Mouse (Mus musculus): ENCODE measurements at regions not wholly inside any gene's neighbourhood (a gene's known extent, or its start where the extent isn't known, plus 50 kb on each side); places are given as distances from the start of the nearest gene placed in this dataset.

DNA sequence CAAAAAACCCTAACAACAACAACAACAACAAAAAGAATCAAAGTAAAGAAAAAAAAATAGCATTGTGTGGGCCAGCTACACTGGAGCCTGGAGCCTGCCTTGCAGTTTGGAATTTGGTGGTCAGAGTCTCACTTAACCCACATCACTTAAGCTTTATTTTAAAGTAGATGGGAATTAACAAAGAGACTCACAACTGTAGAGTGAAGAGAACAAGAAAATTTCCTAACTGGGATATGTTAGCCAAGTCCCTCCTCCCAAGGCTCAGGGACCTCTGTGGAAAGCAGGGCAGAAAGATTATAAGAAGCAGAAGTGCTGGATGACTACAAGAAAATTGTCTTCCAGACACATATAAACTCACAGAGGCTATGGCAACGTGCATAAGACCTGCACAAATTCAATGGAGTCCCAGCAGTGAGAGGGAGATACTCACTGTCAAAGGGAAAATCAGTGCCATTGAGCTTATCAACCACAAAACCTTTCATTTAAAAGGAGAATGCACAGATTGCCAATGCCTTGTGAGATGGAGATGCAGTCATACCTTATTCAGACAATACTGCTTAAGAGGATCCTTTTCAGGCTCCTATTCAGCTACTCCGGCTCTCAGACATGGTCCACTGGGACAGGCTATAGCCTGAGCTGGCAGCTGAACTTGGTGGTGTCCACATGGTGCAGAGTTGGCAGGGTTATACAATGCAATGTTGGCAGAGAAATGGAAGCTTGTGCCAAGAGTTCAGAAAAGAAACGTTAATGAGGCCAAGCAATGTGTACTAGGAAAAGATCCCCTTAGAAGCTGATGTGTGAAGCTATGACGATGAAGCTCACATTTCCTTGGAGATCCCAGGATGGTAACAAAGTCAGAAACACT, 154.4 kb downstream of the Cxxc4 start:
- Histone ChIP-seq H3K9ac (replicated peaks; ENCODE audit: low read length) (no peak overlapping the region), H3K27ac (replicated peaks; ENCODE audit: low read depth, low read length) (no peak overlapping the region), H3K4me3 (ENCODE audit: low read depth, low read length) (no peak overlapping the region), H3K4me1 (ENCODE audit: control insufficient read depth, insufficient read depth, low read length) (no peaks in the 10 kb centered on the region), H3K4me2 (ENCODE audit: low read depth, low read length) (no peak overlapping the region), H3K36me3 (replicated peaks; ENCODE audit: control insufficient read depth, insufficient read depth, low read depth, low read length) (no peaks in the 10 kb centered on the region), H3K27me3 (ENCODE audit: control insufficient read depth, insufficient read depth, low read length) (no peaks in the 10 kb centered on the region), H3K9me3 (replicated peaks; ENCODE audit: control insufficient read depth, low read length) (no peaks in the 10 kb centered on the region)
- ATAC-seq (replicated peaks; ENCODE audit: insufficient number of reproducible peaks, low FRiP score, low TSS enrichment, low read depth) (no peak), DNase-seq (ENCODE audit: low spot score) (no peak)
- WGBS = 88% methylated on average over 4 of the region's 4 CpGs

DNA sequence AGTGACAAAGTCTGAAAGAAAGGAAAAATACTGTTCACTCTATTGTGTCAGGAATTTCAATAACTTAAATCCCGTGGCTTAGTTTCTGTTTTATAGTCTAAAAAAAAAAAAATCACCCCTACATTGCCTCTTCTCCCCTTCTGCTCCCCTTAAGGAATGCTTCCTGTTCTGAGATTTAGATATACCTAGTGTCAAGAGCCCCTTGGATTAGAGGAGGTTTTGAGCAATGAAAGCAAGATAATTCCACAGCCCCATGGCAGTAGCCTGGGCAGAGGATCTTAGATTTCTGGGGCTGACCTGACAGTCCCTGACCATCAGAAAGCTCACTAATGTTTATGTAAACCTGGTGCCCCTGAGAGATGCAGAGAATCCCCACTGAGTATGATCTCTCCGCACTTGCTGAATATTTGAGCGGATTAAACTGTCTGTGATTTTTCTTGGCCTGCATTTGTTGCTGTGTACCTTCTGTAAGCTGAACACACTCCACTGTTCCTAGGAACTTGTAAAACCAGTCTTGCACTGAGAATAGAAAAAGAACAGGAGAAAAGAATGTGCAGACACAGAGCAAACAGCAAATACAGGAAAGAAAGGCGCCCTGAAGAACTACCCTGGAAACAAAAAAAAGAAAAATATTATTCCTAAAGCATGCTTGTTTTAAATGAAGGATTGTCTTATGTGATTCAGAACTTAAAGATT, 164.3 kb downstream of the Cxxc4 start:
- Histone ChIP-seq H3K4me3 (ENCODE audit: low read depth, low read length) (no peak overlapping the region), H3K9me3 (replicated peaks; ENCODE audit: control insufficient read depth, low read length) (no peaks in the 10 kb centered on the region), H3K4me1 (ENCODE audit: control insufficient read depth, insufficient read depth, low read length) (no peaks in the 10 kb centered on the region), H3K27me3 (ENCODE audit: control insufficient read depth, insufficient read depth, low read length) (no peaks in the 10 kb centered on the region), H3K4me2 (ENCODE audit: low read depth, low read length) (no peak overlapping the region), H3K27ac (replicated peaks; ENCODE audit: low read depth, low read length) (no peak overlapping the region), H3K36me3 (replicated peaks; ENCODE audit: control insufficient read depth, insufficient read depth, low read depth, low read length) (no peaks in the 10 kb centered on the region), H3K9ac (replicated peaks; ENCODE audit: low read length) (no peak overlapping the region)
- ATAC-seq (replicated peaks; ENCODE audit: insufficient number of reproducible peaks, low FRiP score, low TSS enrichment, low read depth) = no peak
- DNase-seq (ENCODE audit: low spot score) = peak; percentile 26
- 60% methylated on average over 4 of the region's 4 CpGs for WGBS

DNA sequence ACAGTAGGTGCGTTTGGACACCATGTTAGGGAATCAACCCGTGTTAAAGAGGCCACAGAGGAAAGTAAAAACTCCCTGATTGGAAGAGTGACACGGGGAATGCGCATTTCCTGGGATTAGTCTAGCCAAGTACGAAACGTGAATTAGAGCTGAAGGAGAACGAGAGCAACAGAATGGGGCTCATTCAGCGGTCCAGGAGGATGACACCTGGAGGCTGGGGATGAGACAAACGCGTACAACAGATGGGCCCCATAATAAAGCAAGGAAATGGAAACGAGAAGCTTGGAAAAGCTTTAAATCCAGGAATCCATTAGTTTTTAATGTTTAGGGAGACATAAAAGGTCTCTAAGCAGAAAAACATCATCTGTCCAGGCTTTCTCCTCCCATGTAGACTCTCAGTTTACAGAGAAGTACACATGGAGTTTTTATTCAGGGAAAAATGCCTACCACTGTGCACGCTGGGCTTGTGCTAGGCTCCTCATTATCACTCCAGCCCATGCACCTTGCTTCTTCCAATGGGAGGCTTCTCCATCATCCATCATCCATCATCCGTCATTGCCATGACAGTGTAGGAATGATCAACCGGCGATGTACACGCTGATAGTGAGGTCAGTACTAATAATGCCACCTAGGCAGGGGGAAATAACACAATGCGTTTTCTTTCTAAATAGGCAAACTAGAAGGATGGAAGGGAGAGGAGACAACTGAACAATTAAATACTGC, 179.5 kb downstream of the Cxxc4 start:
- Histone ChIP-seq H3K27me3 (ENCODE audit: control insufficient read depth, insufficient read depth, low read length) (no peaks in the 10 kb centered on the region), H3K4me1 (ENCODE audit: control insufficient read depth, insufficient read depth, low read length) (no peaks in the 10 kb centered on the region), H3K9me3 (replicated peaks; ENCODE audit: control insufficient read depth, low read length) (no peaks in the 10 kb centered on the region), H3K27ac (replicated peaks; ENCODE audit: low read depth, low read length) (no peak overlapping the region), H3K4me2 (ENCODE audit: low read depth, low read length) (no peak overlapping the region), H3K9ac (replicated peaks; ENCODE audit: low read length) (no peak overlapping the region), H3K4me3 (ENCODE audit: low read depth, low read length) (no peak overlapping the region), H3K36me3 (replicated peaks; ENCODE audit: control insufficient read depth, insufficient read depth, low read depth, low read length) (no peaks in the 10 kb centered on the region)
- ATAC-seq (replicated peaks; ENCODE audit: insufficient number of reproducible peaks, low FRiP score, low TSS enrichment, low read depth) (no peak), DNase-seq (ENCODE audit: low spot score) (no peak)
- WGBS = 67% methylated on average over 17 of the region's 17 CpGs

DNA sequence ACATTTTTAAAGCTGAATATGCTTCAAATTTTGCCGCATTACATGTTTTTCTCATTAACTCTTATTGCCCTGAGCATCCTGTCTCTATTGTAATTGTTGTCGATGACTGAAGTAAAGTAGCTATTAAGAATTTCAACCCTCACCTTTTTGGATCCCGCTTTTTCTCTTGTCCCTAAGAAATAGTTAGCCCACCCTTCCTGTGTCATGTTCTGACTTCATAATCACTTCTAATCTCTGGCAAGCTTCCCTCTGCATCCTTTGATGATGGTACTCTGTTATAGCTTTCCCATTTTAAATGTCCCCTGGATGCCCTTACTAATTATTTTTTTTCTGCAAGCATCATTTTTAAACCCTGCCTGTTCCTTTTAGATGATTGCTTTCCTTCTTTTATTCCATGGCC, 191.3 kb downstream of the Cxxc4 start:
- no peaks in the 10 kb centered on the region for H3K9me3 ChIP-seq (replicated peaks; ENCODE audit: control insufficient read depth, low read length)
- H3K27ac ChIP-seq (replicated peaks; ENCODE audit: low read depth, low read length) = no peak overlapping the region
- no peaks in the 10 kb centered on the region for H3K27me3 ChIP-seq (ENCODE audit: control insufficient read depth, insufficient read depth, low read length)
- WGBS = 74% methylated on average over 3 of the region's 3 CpGs
- H3K4me2 ChIP-seq (ENCODE audit: low read depth, low read length) = no peak overlapping the region
- DNase-seq (ENCODE audit: low spot score) = no peak
- no peaks in the 10 kb centered on the region for H3K4me1 ChIP-seq (ENCODE audit: control insufficient read depth, insufficient read depth, low read length)
- H3K9ac ChIP-seq (replicated peaks; ENCODE audit: low read length) = no peak overlapping the region
- no peak for ATAC-seq (replicated peaks; ENCODE audit: insufficient number of reproducible peaks, low FRiP score, low TSS enrichment, low read depth)
- H3K36me3 ChIP-seq (replicated peaks; ENCODE audit: control insufficient read depth, insufficient read depth, low read depth, low read length) = no peaks in the 10 kb centered on the region
- H3K4me3 ChIP-seq (ENCODE audit: low read depth, low read length) = no peak overlapping the region

DNA sequence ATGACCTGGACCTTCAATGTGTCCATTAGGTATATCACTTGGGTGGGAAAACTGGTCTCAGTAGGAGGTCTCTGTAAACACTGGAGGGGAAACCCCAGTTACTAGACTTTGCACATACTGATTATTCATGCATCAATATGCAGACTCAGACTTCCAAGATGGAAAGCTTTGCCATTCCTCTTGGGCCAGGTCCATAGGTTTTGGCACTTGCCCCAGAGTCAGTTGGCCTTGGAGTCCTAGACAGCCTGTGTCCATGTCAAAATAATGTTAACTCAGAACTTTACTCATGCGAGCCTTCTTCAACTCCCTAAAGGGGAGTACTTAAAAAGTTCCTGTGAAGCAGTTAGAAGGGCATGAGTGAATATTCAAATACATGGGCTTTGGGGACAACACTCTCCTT, 230.3 kb downstream of the Cxxc4 start:
- H3K27me3 ChIP-seq (ENCODE audit: control insufficient read depth, insufficient read depth, low read length) = no peaks in the 10 kb centered on the region
- no peaks in the 10 kb centered on the region for H3K9me3 ChIP-seq (replicated peaks; ENCODE audit: control insufficient read depth, low read length)
- ATAC-seq (replicated peaks; ENCODE audit: insufficient number of reproducible peaks, low FRiP score, low TSS enrichment, low read depth) (no peak), DNase-seq (ENCODE audit: low spot score) (no peak)
- no peak overlapping the region for H3K4me3 ChIP-seq (ENCODE audit: low read depth, low read length)
- H3K9ac ChIP-seq (replicated peaks; ENCODE audit: low read length) = no peak overlapping the region
- H3K4me1 ChIP-seq (ENCODE audit: control insufficient read depth, insufficient read depth, low read length) = no peaks in the 10 kb centered on the region
- WGBS = 89% methylated on average over 1 of the region's 1 CpGs
- no peak overlapping the region for H3K27ac ChIP-seq (replicated peaks; ENCODE audit: low read depth, low read length)
- no peaks in the 10 kb centered on the region for H3K36me3 ChIP-seq (replicated peaks; ENCODE audit: control insufficient read depth, insufficient read depth, low read depth, low read length)
- no peak overlapping the region for H3K4me2 ChIP-seq (ENCODE audit: low read depth, low read length)

DNA sequence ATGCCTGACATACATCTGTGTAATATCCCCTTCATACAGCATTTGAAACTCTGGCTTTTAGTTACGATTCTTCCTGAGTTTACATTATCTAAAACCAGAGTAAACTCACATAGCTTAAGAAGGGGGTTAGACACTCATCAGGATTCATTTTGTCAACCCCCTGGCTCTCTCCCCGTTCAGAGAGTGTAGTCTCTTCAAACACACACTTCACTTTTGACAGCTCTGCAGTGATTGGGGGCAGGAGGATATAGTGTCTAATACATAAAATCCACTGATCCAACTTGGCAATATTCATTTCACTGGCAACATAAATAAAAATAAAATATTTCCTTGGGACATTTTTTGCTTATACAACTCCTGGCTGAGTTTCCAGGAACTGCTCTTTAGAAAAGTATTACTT, 251.0 kb downstream of the Cxxc4 start:
- Histone ChIP-seq H3K9me3 (replicated peaks; ENCODE audit: control insufficient read depth, low read length) (no peaks in the 10 kb centered on the region), H3K27ac (replicated peaks; ENCODE audit: low read depth, low read length) (no peak overlapping the region), H3K27me3 (ENCODE audit: control insufficient read depth, insufficient read depth, low read length) (no peaks in the 10 kb centered on the region), H3K9ac (replicated peaks; ENCODE audit: low read length) (no peak overlapping the region), H3K36me3 (replicated peaks; ENCODE audit: control insufficient read depth, insufficient read depth, low read depth, low read length) (no peaks in the 10 kb centered on the region), H3K4me1 (ENCODE audit: control insufficient read depth, insufficient read depth, low read length) (no peaks in the 10 kb centered on the region), H3K4me2 (ENCODE audit: low read depth, low read length) (no peak overlapping the region), H3K4me3 (ENCODE audit: low read depth, low read length) (no peak overlapping the region)
- WGBS = 77% methylated on average over 2 of the region's 2 CpGs
- no peak for DNase-seq (ENCODE audit: low spot score)
- ATAC-seq (replicated peaks; ENCODE audit: insufficient number of reproducible peaks, low FRiP score, low TSS enrichment, low read depth) = no peak

DNA sequence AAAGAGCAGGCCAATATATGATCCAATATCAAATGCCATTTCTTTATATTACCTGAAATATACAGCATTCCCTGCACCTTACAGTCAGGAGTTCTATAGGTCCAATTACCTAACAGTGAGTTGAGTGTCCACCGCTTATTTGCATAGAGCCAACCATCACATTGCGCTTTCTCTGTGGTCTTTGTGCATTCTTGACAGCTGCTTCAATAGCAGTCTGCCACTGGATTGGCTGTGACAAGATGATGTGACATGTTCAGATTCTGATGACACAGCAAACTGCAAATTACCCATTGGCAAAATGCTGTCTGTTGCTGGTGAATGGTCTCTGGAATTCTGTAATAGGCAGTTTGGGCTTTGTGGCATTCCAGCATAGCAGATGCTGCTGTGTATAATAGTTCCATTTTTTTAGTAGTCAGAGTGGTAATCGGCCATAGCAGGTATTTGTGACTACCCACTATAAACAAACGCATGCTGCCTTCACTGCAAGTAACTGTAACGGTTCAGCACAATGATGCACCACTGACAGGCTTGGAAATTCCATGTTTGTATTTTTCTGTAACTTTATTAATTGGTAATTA, 253.8 kb downstream of the Cxxc4 start:
- Histone ChIP-seq H3K9me3 (replicated peaks; ENCODE audit: control insufficient read depth, low read length) (no peaks in the 10 kb centered on the region), H3K27me3 (ENCODE audit: control insufficient read depth, insufficient read depth, low read length) (no peaks in the 10 kb centered on the region), H3K9ac (replicated peaks; ENCODE audit: low read length) (no peak overlapping the region), H3K4me2 (ENCODE audit: low read depth, low read length) (no peak overlapping the region), H3K36me3 (replicated peaks; ENCODE audit: control insufficient read depth, insufficient read depth, low read depth, low read length) (no peaks in the 10 kb centered on the region), H3K4me1 (ENCODE audit: control insufficient read depth, insufficient read depth, low read length) (no peaks in the 10 kb centered on the region), H3K27ac (replicated peaks; ENCODE audit: low read depth, low read length) (no peak overlapping the region), H3K4me3 (ENCODE audit: low read depth, low read length) (no peak overlapping the region)
- ATAC-seq (replicated peaks; ENCODE audit: insufficient number of reproducible peaks, low FRiP score, low TSS enrichment, low read depth) (no peak), DNase-seq (ENCODE audit: low spot score) (no peak)
- 80% methylated on average over 5 of the region's 5 CpGs for WGBS
